Mouse (Mus musculus) c-Kit-positive CD71-negative TER-119-negative erythroid progenitor cells, embryonic 14.5 days (primary cell): ENCODE data around the gene Ttll4.

Source experiments
- DNase-seq: peaks from one replicate; pipeline ENCODE4 v3.0.0-alpha.2; 2013; ENCODE audit warnings: low read depth

The Ttll4 gene

GRCm38 (mm10) chr1:74752833-74753232 is 91.3 kb downstream of the Ttll4 start:
- DNase-seq, result no peak
